ENCODE assay signal across 8 mouse cellular contexts in the genomic region with DNA sequence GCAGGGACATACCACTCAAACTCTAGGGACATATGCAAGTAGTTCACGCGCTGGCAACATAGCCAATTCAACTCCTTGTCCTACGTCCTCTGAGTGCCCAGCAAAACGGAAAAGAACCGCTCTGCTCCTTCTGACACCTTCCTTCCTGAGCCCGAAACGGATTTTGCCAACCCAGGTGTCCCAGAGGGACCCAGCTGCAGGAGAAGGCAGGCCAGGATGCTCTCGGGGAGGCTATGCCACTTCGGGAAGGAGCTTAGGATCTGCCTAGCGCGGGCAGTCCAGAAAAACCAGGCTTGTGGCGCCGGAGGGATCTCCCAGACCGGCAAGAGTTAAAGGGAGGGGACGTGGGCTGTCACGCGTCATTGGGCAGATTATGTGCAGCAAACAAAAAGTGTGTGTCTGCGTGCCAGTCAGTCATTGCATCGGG. TPM values are rescaled to one million over a fixed set of nuclear protein-coding genes. Genes with fewer than 3 reads are reported as not detected.
DNase-seq lines count a peak whose midpoint lies in the region; ATAC-seq and TF ChIP-seq lines count a peak whose summit lies in the region.

No protein-coding gene starts in this region.

- no peak overlapping the region for H3K9ac ChIP-seq in midbrain, postnatal 0 days (replicated peaks; ENCODE audit: low read length, poor library complexity, severe bottlenecking)

- no peak overlapping the region; the same call in 1 of the 2 replicates for H3K27ac ChIP-seq in midbrain, postnatal 0 days (ENCODE audit: low read depth, low read length)

- peaks cover 40% of the 10 kb centered on the region for H3K27me3 ChIP-seq in midbrain, postnatal 0 days (ENCODE audit: insufficient read depth, low read length)

- no peak for TF ChIP-seq CTCF in lung, adult 2 months (IDR thresholded peaks at IDR 0.05; ENCODE audit: insufficient read depth, low read length)
- TF ChIP-seq CTCF in midbrain, postnatal 0 days (IDR thresholded peaks at IDR 0.05): no peak

- 2% methylated on average over 19 of the region's 19 CpGs for WGBS in lung, adult 2 months
- WGBS in midbrain, postnatal 0 days: 0% methylated on average over 19 of the region's 19 CpGs

- no peaks in the 10 kb centered on the region for H3K36me3 ChIP-seq in midbrain, postnatal 0 days (ENCODE audit: insufficient read depth, low read length)

- 0 out of 2 replicates have a peak, but pooled peaks cover 2% of the 10 kb centered on the region for H3K4me1 ChIP-seq in lung, adult 2 months (ENCODE audit: control insufficient read depth, insufficient read depth, low read length)
- H3K4me1 ChIP-seq in midbrain, postnatal 0 days (ENCODE audit: insufficient read depth, low read length): 0 out of 2 replicates have a peak, but pooled peaks cover 4% of the 10 kb centered on the region

- no peak for DNase-seq in lung, adult 2 months
- DNase-seq in lung, postnatal 36 days: no peak
- DNase-seq in embryo, embryonic 10.5 days (ENCODE audit: low spot score): peak; percentile 81
- DNase-seq in layer of hippocampus, adult 9-11 months: peak; percentile 73
- DNase-seq in midbrain, postnatal 0 days (ENCODE audit: low spot score): peak; percentile 81
- no peak for DNase-seq in spleen, postnatal 10 days (ENCODE audit: low spot score in 2 of 2)
- no peak for DNase-seq in adrenal gland, adult 18-20 months (ENCODE audit: low spot score in 2 of 2)

- H3K4me2 ChIP-seq in midbrain, postnatal 0 days (ENCODE audit: low read depth, low read length, poor library complexity, severe bottlenecking): peak overlapping the region; percentile 49

- peak overlapping the region; percentile 64 for H3K4me3 ChIP-seq in lung, adult 2 months (replicated peaks; ENCODE audit: extremely low read depth, low read depth, low read length)
- H3K4me3 ChIP-seq in midbrain, postnatal 0 days (ENCODE audit: low read depth, low read length): peak overlapping the region; percentile 27

- no peaks in the 10 kb centered on the region for H3K9me3 ChIP-seq in midbrain, postnatal 0 days (ENCODE audit: low read length)

- peak; percentile 26; the same call in 1 of the 2 replicates for ATAC-seq in midbrain, postnatal 0 days (ENCODE audit: low FRiP score)
- ATAC-seq in activated CD4-positive, CD25-positive, alpha-beta regulatory T cell, adult 4 months: no peak

- peak; percentile 52; the same call in 1 of the 2 replicates for TF ChIP-seq POLR2A in lung, adult 2 months (IDR thresholded peaks at IDR 0.05; ENCODE audit: borderline replicate concordance, extremely low read depth, low read depth, low read length)

RNA-seq across cellular contexts. Expression of a gene that starts 13.5 kb away (rescaled TPM):
- polyA plus RNA-seq in lung, adult 2 months (2012; rRNA removed): 3.6 and 4.7 TPM in 2 replicates
- 8.5 and 12.8 TPM in 2 replicates for total RNA-seq in midbrain, postnatal 0 days (2014; rRNA removed)
- polyA plus RNA-seq in midbrain, postnatal 0 days (2015; fragmentation: Nextera tagmentation; extraction: Ambion mirVana): 0.56 and 0.62 TPM in 2 replicates
- not detected for polyA plus RNA-seq in activated CD4-positive, CD25-positive, alpha-beta regulatory T cell, adult 4 months (2017; shearing (Covaris generic))
- under 1 TPM; 0.10 to 0.16 TPM for total RNA-seq in adrenal gland, adult 18-20 months (2021)

Comparison
In these comparisons a context has a peak if more than half of its experiments do, and no peak if none do; other contexts are left out.
1. DNase-seq: peak in embryo, embryonic 10.5 days (single experiment), layer of hippocampus, adult 9-11 months (single experiment) and midbrain, postnatal 0 days (single experiment); none in lung, adult 2 months (single experiment), lung, postnatal 36 days (single experiment), spleen, postnatal 10 days (0 of 2) and adrenal gland, adult 18-20 months (0 of 2).